Mouse (Mus musculus) brain, embryonic 14.5 days (tissue): Measurements from ENCODE around the gene Dnaic1. TPM values are rescaled to one million over a fixed set of nuclear protein-coding genes. Genes with fewer than 3 reads are reported as not detected.

Experiments used
- DNase-seq: peaks from one replicate; pipeline ENCODE4 v3.0.0-alpha.2; 2011; ENCODE audit warnings: low read depth
- CTCF ChIP-seq: fragments of 200-500 bp; IDR thresholded peaks from 2 replicates; pipeline ENCODE4 v1.5.1; 2012; ENCODE audit warnings: inconsistent platforms, mild to moderate bottlenecking, moderate library complexity, borderline replicate concordance; ENCODE audit not compliant: insufficient read depth, insufficient read length; ENCODE audit errors: extremely low read depth
- POLR2A ChIP-seq: fragments of 200-500 bp; IDR thresholded peaks from 2 replicates; pipeline ENCODE4 v1.6.1; 2012; ENCODE audit warnings: mild to moderate bottlenecking, inconsistent platforms, borderline replicate concordance; ENCODE audit not compliant: poor library complexity, insufficient read depth, insufficient read length, severe bottlenecking; ENCODE audit errors: extremely low read depth
- polyA plus RNA-seq: library from polyadenylated mRNA; depleted of rRNA; stranded (reverse); fragments of >200 nt; gene quantifications from 2 replicates; pipeline ENCODE4 v1.2.3, GENCODE M21; 2012; rRNA removed

Gene Dnaic1
- polyA plus RNA-seq = 2.3 and 2.8 TPM in 2 replicates

DNA sequence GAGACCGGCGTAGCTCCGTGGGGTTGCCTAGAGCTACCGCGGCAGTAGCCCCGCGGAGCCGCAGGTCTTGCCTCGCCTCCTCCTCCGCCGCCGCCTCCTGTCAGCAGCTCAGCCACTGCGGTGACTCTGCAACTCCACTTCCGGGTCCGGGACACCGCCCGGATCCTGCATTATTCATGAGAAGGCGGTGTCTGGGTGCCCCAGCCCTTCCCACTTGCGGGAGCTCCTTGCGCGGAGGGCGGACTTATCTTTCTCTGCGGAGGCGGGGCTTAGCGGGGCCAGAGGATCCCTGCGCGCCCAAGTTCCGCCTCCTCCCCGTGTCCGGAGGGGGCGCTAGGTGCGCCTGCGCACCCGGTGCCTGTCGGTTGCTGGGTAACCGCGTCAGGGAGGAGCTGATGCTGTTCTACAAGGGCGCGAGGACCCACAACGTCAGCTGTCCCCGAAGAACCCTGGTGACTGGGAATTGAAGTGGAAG lies at the start of gene Dnaic1, which contains the start of gene Fam219a:
Gene Dnaic1, plus strand, starts transcription at position 365 of the 475 bp plus-strand sequence.
Gene Fam219a, minus strand, starts transcription at position 128 of the 475 bp plus-strand sequence.
- TF ChIP-seq POLR2A (peak; percentile 90), CTCF (peak; percentile 53; the same call in 1 of the 2 replicates)
- peak; percentile 100 for DNase-seq

DNA sequence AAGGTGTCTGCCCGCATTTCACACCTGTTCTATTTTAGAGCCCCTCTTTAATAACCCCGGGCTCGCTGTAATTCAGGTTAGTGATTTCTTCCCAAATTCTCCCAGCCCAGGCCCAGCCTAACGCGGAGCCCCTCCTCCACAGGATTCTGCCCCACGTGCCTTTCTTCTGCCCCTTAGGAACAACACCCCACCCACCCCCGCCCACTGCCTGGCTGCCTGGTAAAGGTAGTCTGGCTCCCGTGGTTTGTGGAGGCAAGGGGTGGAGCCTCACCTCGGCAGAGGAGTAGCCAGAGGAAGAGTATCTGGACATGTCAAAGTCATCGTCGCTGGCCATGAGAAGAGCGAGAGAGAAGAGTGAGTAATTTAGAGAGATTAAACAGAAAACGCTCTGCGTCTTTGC lies 48.9 kb upstream of the Dnaic1 start:
- no peak for DNase-seq
- TF ChIP-seq CTCF = no peak
- TF ChIP-seq POLR2A = no peak

DNA sequence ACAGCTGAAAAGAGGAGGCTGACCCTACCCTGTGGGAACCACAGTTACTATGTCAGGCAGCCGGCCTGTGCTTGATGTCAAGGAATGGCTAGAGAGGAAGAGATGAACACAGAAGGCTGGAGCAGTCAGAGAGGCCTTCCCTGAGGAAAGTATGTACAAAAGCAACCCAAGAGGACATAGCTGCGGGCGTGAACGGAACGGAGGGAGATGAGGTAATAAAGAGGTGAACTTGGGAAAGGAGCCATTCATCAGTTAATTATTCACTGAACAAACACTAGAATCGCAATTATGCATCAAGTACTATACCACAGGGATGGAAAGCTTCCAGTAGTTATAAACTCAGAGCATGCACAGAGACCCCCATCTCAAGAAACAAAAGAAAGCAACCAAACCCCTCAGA lies 47.4 kb upstream of the Dnaic1 start:
- TF ChIP-seq POLR2A (no peak), CTCF (no peak)
- DNase-seq = peak; percentile 70

DNA sequence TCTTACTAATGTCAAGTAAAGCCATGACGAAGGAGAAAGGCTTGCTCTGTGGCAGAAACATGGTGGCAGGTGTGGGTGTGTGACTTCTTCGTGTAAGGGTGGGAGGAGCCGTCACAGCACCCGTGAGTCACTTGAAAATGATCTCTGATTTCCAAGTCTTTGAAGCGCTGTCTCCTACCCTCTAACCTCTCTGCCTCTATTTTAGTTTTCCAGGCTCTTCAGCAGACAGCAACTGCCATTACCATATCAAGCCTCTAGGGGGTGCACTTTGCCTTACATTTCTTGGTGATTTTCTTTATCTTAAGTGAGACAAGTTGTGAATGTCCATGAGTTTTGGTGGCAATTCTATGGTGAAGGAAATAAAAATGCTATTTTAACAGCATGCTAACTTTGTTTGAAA lies 46.8 kb upstream of the Dnaic1 start:
- TF ChIP-seq POLR2A (no peak), CTCF (peak; percentile 66; the same call in 1 of the 2 replicates)
- peak; percentile 82 for DNase-seq

GRCm38 (mm10) chr4:41523839-41524238 lies 45.7 kb upstream of the Dnaic1 start:
- no peak for DNase-seq
- TF ChIP-seq CTCF (no peak), POLR2A (no peak)

GRCm38 (mm10) chr4:41524829-41525228 lies 44.7 kb upstream of the Dnaic1 start:
- no peak for TF ChIP-seq POLR2A
- TF ChIP-seq CTCF = no peak
- no peak for DNase-seq

- DNase-seq = peak; percentile 52
- no peak for TF ChIP-seq POLR2A
- TF ChIP-seq CTCF = no peak
Observed at GRCm38 (mm10) chr4:41526553-41526952, 43.0 kb upstream of the Dnaic1 start.

DNA sequence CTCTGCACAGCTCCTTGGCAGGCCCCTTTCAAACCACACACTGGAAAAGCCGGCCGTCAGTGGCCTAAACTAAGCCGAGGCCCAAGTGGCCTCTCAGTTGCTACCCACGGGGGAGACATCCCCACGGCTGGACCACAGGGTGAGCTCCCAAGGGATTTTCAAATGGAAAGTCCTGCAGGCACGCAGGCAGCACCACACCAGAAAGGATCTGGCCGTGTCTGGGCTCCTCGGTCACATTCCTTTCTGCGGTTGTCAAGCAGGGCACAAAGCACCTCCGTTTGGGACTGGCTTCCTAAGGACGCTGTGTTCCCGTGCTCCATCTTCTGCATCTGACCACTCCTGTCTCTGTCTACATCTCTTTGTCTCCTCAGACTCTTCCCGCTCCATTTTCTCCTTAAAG lies 42.5 kb upstream of the Dnaic1 start:
- TF ChIP-seq POLR2A = no peak
- TF ChIP-seq CTCF = no peak
- DNase-seq = peak; percentile 47

DNA sequence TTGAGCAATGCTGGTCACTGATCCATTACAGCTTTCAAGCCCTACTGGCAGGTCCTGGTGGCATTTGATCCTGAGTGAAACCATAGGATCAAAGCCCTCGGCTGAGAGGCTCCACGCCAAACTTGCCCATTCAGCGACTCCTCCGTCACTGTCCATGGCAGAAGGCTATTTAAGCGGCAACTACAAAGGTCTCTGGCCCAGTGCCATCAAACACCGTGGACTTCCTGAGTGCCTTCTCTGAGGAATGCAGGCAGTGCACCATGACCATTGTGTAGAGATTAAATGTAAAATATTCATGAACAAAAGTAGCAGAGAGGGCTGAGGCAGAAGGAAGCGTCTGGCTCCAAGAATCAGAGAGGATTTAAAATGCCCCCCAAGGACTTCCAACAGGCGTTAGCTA lies 41.6 kb upstream of the Dnaic1 start:
- TF ChIP-seq CTCF (no peak), POLR2A (no peak)
- peak; percentile 81 for DNase-seq

GRCm38 (mm10) chr4:41532420-41532819 lies 37.2 kb upstream of the Dnaic1 start:
- DNase-seq = no peak

DNA sequence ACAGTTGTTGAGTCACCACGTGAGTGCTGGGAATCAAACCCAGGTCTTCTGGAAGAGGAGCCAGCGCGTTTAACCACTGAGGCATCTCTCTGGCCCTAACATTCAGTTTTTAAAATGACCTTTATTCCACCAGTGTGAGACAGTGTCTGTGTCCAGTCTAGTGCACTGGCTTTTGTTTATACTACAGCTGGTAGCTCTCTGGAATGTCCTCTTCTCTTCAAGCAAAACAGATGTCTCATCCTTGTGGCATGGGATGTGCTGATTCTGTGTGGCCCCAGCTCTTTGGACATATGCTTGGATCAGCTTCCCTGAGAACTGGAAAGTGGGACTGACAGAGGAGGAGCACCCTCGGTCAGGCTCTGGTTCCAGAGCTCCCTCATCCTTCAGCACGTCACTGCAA lies 34.7 kb upstream of the Dnaic1 start:
- no peak for TF ChIP-seq CTCF
- no peak for TF ChIP-seq POLR2A
- no peak for DNase-seq

More at GRCm38 (mm10) chr4:41532420-41532819, 37.2 kb upstream of the Dnaic1 start:
- TF ChIP-seq POLR2A (no peak), CTCF (no peak)

- DNase-seq = peak; percentile 51
Observed at GRCm38 (mm10) chr4:41542136-41542535, 27.4 kb upstream of the Dnaic1 start.

DNA sequence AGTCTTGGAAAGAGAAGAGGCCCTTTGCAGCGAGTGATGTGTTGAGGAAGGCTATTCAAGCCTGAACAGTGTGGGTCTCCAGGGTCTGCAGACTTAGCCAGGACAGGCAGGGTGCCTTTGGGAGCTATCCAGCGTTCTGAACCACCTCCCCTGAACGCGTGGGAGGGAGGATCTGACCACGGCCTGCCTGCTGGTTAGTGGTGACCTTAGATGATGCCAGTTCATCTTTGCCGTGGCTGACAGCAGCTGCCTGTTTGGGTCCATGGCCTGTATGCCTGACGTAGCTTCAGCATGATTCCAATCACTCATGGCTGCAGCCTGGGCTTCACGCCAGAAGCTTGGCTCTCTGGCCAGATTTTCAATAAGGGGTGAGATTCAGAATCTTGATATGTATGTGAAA lies 23.6 kb upstream of the Dnaic1 start:
- TF ChIP-seq CTCF (no peak), POLR2A (no peak)
- DNase-seq = peak; percentile 63

More at GRCm38 (mm10) chr4:41542136-41542535, 27.4 kb upstream of the Dnaic1 start:
- TF ChIP-seq POLR2A (no peak), CTCF (no peak)

DNA sequence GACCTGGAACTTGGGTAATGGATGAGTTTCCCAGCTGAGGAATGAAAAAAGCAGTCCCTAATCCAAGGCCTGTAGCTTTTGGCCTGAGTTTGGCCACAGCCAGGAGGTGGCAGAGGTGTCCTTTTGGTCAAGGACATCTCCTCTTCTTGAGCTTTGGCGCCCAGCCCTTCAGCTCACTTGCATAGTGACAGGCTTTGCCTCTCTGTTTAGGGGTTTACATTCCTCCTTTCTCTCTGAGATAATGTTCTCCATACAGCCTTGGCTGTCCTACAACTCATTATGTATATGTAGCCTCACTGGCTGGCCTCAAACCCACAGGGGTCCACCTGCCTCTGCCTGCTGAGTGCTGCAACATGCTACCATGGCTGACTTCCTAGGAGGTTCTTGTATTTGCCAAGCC lies 22.5 kb upstream of the Dnaic1 start:
- TF ChIP-seq CTCF = no peak
- no peak for TF ChIP-seq POLR2A
- no peak for DNase-seq
